Mouse (Mus musculus): ENCODE results near the gene Itih2. TPM values are rescaled to one million over a fixed set of nuclear protein-coding genes. Genes with fewer than 3 reads are reported as not detected.

The Itih2 gene
- polyA plus RNA-seq, 1 experiment from 2014 or later = 0.58 TPM

DNA sequence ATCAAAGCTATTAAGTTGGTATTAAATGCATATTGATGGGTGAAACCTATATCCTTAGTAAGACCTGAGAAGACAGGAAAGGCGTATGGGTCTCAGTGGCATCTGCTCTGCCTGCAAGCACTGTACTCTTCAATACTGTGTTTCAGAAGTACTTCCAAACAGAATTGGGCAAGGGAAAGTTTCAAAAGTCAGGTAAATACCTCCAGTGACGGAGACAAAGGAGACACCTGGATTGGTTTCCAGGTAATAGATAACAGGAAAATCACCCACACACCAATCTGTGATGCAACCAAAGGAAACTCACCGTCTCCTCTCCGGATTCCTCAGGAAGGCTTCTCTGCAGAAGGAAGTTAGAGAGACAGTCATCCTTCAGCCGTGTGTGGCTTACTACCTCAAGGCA lies 3.7 kb downstream of the Itih2 start:
- no peaks in the 10 kb centered on the region for H3K9me3 ChIP-seq (replicated peaks; ENCODE audit: control insufficient read depth, low read length)
- no peak for ATAC-seq (replicated peaks; ENCODE audit: extremely low read depth, insufficient read depth, low FRiP score)
- 80% methylated on average over 5 of the region's 5 CpGs for WGBS

DNA sequence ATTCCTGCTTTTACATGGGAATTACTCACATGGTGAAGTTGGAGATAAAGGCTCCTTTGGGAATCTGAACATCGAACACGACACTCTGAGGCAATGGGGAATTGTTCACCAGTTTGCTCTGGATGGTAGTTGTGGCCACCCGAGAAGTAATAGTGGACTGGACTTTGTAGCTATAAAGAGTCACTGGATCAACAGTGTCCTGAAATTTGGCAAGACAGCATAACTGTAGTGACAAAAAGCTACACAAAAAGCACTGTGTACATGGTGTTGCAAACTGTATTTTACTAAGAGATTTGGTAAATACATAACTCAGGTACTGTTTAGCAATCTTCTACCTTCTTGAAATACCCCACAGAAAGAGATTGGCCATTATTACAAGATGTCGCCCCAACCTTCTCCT lies 5.1 kb downstream of the Itih2 start:
- no peak for ATAC-seq (replicated peaks; ENCODE audit: extremely low read depth, insufficient read depth, low FRiP score)
- H3K4me2 ChIP-seq (ENCODE audit: low read depth, low read length) = no peak overlapping the region
- H3K4me1 ChIP-seq (ENCODE audit: control insufficient read depth, insufficient read depth, low read length) = no peaks in the 10 kb centered on the region
- no peak overlapping the region for H3K4me3 ChIP-seq (ENCODE audit: low read length)
- no peaks in the 10 kb centered on the region for H3K27me3 ChIP-seq (ENCODE audit: control insufficient read depth, insufficient read depth, low read length)
- WGBS = 83% methylated on average over 4 of the region's 4 CpGs
- no peak overlapping the region for H3K9ac ChIP-seq (ENCODE audit: low read length)
- H3K36me3 ChIP-seq (ENCODE audit: control insufficient read depth, insufficient read depth) = no peaks in the 10 kb centered on the region
- H3K27ac ChIP-seq (ENCODE audit: low read length) = no peak overlapping the region
- H3K9me3 ChIP-seq (replicated peaks; ENCODE audit: control insufficient read depth, low read length) = no peaks in the 10 kb centered on the region

More for the DNA sequence above, 3.7 kb downstream of the Itih2 start:
- no peaks in the 10 kb centered on the region for H3K27me3 ChIP-seq (ENCODE audit: control insufficient read depth, insufficient read depth, low read length)
- no peak overlapping the region for H3K9ac ChIP-seq (ENCODE audit: low read length)
- H3K4me3 ChIP-seq (ENCODE audit: low read length) = no peak overlapping the region
- H3K27ac ChIP-seq (ENCODE audit: low read length) = no peak overlapping the region
- H3K4me1 ChIP-seq (ENCODE audit: control insufficient read depth, insufficient read depth, low read length) = no peaks in the 10 kb centered on the region
- H3K4me2 ChIP-seq (ENCODE audit: low read depth, low read length) = no peak overlapping the region
- no peaks in the 10 kb centered on the region for H3K36me3 ChIP-seq (ENCODE audit: control insufficient read depth, insufficient read depth)

DNA sequence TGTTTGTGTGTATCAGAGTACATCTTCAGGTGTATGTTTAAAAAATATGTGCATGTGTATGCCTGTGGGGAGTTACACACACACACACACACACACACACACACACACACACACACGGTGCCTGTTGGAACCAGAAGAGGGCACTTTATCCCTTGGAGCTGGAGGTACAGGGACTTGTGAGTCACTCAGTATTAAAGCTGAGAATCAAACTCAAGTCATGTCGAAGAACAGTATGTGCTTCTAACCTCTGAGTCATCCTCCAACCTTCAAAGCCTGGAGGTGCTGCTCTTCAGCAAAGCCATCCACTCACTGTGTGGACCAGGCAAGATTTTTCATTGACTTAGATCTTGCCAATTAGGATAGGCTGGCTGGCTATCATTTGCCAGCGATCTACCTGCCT lies 9.4 kb downstream of the Itih2 start:
- ATAC-seq (replicated peaks; ENCODE audit: extremely low read depth, insufficient read depth, low FRiP score) = no peak
- Histone ChIP-seq H3K4me1 (ENCODE audit: control insufficient read depth, insufficient read depth, low read length) (no peaks in the 10 kb centered on the region), H3K27me3 (ENCODE audit: control insufficient read depth, insufficient read depth, low read length) (no peaks in the 10 kb centered on the region), H3K9me3 (replicated peaks; ENCODE audit: control insufficient read depth, low read length) (no peaks in the 10 kb centered on the region), H3K4me3 (ENCODE audit: low read length) (no peak overlapping the region), H3K4me2 (ENCODE audit: low read depth, low read length) (no peak overlapping the region), H3K9ac (ENCODE audit: low read length) (no peak overlapping the region), H3K36me3 (ENCODE audit: control insufficient read depth, insufficient read depth) (no peaks in the 10 kb centered on the region), H3K27ac (ENCODE audit: low read length) (no peak overlapping the region)
- WGBS = 65% methylated on average over 3 of the region's 3 CpGs

DNA sequence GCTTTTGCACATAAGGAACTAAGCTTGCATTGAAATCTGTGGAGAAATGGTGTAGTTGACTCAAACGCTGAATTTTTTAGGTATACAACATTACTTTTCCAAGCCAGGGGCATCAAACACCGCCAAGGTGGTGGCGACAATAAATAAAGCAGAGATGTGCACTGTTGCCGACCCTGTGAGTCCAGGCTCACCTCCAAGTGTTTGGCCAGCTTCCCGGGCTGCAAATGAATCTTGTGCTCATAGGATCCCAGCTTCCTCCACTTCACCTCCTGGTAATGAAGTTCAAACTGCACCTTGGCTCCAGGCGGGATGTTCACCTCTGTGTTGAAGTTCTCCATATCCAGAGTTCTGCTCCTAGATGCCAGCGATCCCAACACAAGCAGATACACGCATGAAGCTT lies 11.9 kb downstream of the Itih2 start:
- H3K9ac ChIP-seq (ENCODE audit: low read length) = no peak overlapping the region
- H3K27ac ChIP-seq (ENCODE audit: low read length) = no peak overlapping the region
- WGBS = 78% methylated on average over 8 of the region's 8 CpGs
- no peak overlapping the region for H3K4me2 ChIP-seq (ENCODE audit: low read depth, low read length)
- H3K36me3 ChIP-seq (ENCODE audit: control insufficient read depth, insufficient read depth) = no peaks in the 10 kb centered on the region
- H3K27me3 ChIP-seq (ENCODE audit: control insufficient read depth, insufficient read depth, low read length) = no peaks in the 10 kb centered on the region
- no peak for ATAC-seq (replicated peaks; ENCODE audit: extremely low read depth, insufficient read depth, low FRiP score)
- H3K4me1 ChIP-seq (ENCODE audit: control insufficient read depth, insufficient read depth, low read length) = no peaks in the 10 kb centered on the region
- H3K4me3 ChIP-seq (ENCODE audit: low read length) = no peak overlapping the region
- no peaks in the 10 kb centered on the region for H3K9me3 ChIP-seq (replicated peaks; ENCODE audit: control insufficient read depth, low read length)

DNA sequence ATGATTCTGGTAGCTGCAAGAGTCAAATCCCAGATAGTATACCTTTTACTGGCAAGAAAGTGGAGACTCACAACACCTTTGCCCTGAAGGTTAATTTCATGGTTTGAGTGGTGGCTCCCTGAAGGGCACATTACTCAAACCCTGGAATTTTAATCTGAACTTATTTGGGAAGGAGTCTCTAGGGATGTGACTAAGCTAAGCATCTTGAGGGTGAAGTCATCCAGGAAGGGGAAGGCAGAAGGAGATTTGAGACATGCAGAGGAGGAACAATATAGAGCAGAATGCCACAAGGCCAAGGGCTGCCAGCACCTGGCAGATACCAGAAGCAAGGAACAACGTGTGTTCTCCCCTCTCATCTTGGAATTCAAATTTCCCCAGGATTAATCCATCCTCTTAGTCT lies 12.4 kb downstream of the Itih2 start:
- no peaks in the 10 kb centered on the region for H3K4me1 ChIP-seq (ENCODE audit: control insufficient read depth, insufficient read depth, low read length)
- H3K27ac ChIP-seq (ENCODE audit: low read length) = no peak overlapping the region
- no peak overlapping the region for H3K4me2 ChIP-seq (ENCODE audit: low read depth, low read length)
- no peak for ATAC-seq (replicated peaks; ENCODE audit: extremely low read depth, insufficient read depth, low FRiP score)
- no peak overlapping the region for H3K9ac ChIP-seq (ENCODE audit: low read length)
- WGBS = 46% methylated on average over 1 of the region's 1 CpGs
- H3K27me3 ChIP-seq (ENCODE audit: control insufficient read depth, insufficient read depth, low read length) = no peaks in the 10 kb centered on the region
- no peaks in the 10 kb centered on the region for H3K9me3 ChIP-seq (replicated peaks; ENCODE audit: control insufficient read depth, low read length)
- no peak overlapping the region for H3K4me3 ChIP-seq (ENCODE audit: low read length)
- H3K36me3 ChIP-seq (ENCODE audit: control insufficient read depth, insufficient read depth) = no peaks in the 10 kb centered on the region

DNA sequence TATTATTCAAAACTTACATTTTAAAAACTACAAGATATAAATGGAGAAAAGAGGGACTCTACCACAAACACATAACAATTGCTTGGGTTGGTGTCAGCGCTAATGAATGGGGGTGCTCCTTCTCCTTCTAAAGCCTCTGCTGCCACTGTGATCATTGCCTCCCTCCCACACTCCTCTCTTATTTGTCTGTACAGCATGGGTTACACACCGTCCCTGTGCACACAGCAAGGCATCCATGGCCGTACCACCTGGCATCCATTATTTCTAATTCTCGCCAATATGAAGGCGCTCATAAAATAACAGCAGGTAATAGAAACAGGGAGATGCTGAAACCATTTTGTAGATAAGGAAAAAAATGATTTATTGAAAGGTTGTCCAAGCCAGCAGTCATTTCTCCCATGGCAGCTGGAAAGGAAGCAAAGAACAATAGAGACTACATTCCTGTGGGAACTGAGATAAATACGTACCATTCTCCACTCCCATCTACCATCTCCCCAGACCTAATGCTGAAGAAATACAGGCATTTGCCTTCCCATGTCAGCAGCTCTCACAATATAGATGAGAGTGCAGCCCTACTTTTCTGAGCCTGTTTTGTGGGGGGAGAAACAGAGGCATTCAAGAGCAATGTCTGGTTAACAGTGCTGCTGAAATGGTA lies 22.5 kb downstream of the Itih2 start:
- Histone ChIP-seq H3K9me3 (replicated peaks; ENCODE audit: control insufficient read depth, low read length) (no peaks in the 10 kb centered on the region), H3K4me1 (ENCODE audit: control insufficient read depth, insufficient read depth, low read length) (no peaks in the 10 kb centered on the region), H3K36me3 (ENCODE audit: control insufficient read depth, insufficient read depth) (no peaks in the 10 kb centered on the region), H3K4me2 (ENCODE audit: low read depth, low read length) (no peak overlapping the region), H3K4me3 (ENCODE audit: low read length) (no peak overlapping the region), H3K27me3 (ENCODE audit: control insufficient read depth, insufficient read depth, low read length) (no peaks in the 10 kb centered on the region), H3K9ac (ENCODE audit: low read length) (no peak overlapping the region), H3K27ac (ENCODE audit: low read length) (no peak overlapping the region)
- no peak for ATAC-seq (replicated peaks; ENCODE audit: extremely low read depth, insufficient read depth, low FRiP score)
- 63% methylated on average over 6 of the region's 6 CpGs for WGBS

DNA sequence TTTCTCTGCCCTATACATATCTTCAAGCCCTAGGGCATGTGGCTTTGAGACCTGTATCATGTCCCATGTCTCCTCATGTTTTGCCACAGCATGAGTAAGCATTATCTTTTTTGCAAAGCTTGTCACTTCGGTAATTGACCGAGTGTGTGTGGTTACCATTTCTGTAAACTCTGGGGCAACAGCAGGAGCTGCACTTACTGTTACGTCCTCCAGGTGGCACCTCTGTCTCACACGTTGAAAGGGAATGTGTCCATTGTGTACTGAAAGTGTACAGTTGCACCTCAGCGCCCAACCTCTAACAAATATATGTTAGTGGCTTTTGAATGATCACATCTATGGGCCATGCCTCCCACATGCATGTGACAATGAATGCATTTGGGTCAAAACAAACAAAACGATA lies 30.0 kb downstream of the Itih2 start:
- Histone ChIP-seq H3K4me3 (ENCODE audit: low read length) (no peak overlapping the region), H3K4me1 (ENCODE audit: control insufficient read depth, insufficient read depth, low read length) (no peaks in the 10 kb centered on the region), H3K27me3 (ENCODE audit: control insufficient read depth, insufficient read depth, low read length) (no peaks in the 10 kb centered on the region), H3K4me2 (ENCODE audit: low read depth, low read length) (no peak overlapping the region), H3K9ac (ENCODE audit: low read length) (no peak overlapping the region), H3K36me3 (ENCODE audit: control insufficient read depth, insufficient read depth) (no peaks in the 10 kb centered on the region), H3K27ac (ENCODE audit: low read length) (no peak overlapping the region), H3K9me3 (replicated peaks; ENCODE audit: control insufficient read depth, low read length) (no peaks in the 10 kb centered on the region)
- ATAC-seq (replicated peaks; ENCODE audit: extremely low read depth, insufficient read depth, low FRiP score) = no peak
- WGBS = 31% methylated on average over 6 of the region's 6 CpGs

DNA sequence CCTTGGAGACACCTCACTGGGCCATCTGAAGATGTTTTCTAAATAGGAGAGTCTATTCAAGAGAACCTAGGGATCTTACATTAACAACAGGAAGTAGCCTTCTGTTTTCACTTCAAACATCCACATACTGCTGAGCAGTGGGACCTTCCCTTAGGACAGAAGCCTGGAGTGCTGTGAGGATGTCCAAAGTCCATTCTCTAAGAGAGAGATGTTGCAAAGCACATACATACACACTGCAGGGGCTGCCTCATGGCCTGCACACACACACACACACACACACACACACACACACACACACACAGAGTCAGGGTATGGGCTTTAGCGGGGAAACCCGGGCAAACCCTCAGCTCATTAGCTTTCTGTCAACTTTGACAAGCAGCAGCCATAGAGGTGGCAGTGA lies 30.7 kb downstream of the Itih2 start:
- no peaks in the 10 kb centered on the region for H3K36me3 ChIP-seq (ENCODE audit: control insufficient read depth, insufficient read depth)
- H3K27me3 ChIP-seq (ENCODE audit: control insufficient read depth, insufficient read depth, low read length) = no peaks in the 10 kb centered on the region
- H3K4me2 ChIP-seq (ENCODE audit: low read depth, low read length) = no peak overlapping the region
- no peaks in the 10 kb centered on the region for H3K4me1 ChIP-seq (ENCODE audit: control insufficient read depth, insufficient read depth, low read length)
- 60% methylated on average over 2 of the region's 2 CpGs for WGBS
- no peak overlapping the region for H3K9ac ChIP-seq (ENCODE audit: low read length)
- no peak overlapping the region for H3K27ac ChIP-seq (ENCODE audit: low read length)
- no peak for ATAC-seq (replicated peaks; ENCODE audit: extremely low read depth, insufficient read depth, low FRiP score)
- no peaks in the 10 kb centered on the region for H3K9me3 ChIP-seq (replicated peaks; ENCODE audit: control insufficient read depth, low read length)
- H3K4me3 ChIP-seq (ENCODE audit: low read length) = no peak overlapping the region

DNA sequence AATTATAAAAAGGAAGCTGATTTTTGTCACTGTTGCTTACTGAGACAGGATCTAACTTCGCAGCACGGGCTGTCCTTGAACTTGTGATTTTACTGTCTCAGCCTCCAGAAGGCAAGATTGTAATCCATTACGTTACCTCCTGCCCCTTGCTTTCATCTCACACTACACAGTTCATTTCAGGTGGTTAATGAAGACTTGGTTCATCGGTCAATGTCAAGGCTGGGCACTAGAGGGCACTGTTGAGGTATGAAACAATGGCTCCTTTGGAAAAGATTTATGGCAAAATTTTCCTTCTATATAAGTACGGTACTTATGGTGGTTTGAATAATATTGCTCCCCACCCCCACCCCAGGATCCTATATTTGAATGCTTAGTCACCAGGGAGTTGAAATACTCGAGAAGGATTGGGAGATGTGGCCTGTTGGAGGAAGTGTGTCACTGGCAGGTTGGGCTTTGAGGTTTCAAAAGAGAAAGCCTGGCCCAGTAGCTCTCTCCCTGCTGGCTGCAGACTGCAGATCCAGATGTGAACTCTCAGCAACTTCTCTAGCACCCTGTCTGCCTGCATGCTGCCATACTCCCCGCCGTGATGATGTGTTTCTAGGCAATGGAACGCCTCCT lies 32.5 kb downstream of the Itih2 start:
- Histone ChIP-seq H3K9me3 (replicated peaks; ENCODE audit: control insufficient read depth, low read length) (no peaks in the 10 kb centered on the region), H3K27ac (ENCODE audit: low read length) (no peak overlapping the region), H3K4me3 (ENCODE audit: low read length) (no peak overlapping the region), H3K9ac (ENCODE audit: low read length) (no peak overlapping the region), H3K36me3 (ENCODE audit: control insufficient read depth, insufficient read depth) (no peaks in the 10 kb centered on the region), H3K27me3 (ENCODE audit: control insufficient read depth, insufficient read depth, low read length) (no peaks in the 10 kb centered on the region), H3K4me1 (ENCODE audit: control insufficient read depth, insufficient read depth, low read length) (no peaks in the 10 kb centered on the region), H3K4me2 (ENCODE audit: low read depth, low read length) (no peak overlapping the region)
- 30% methylated on average over 9 of the region's 9 CpGs for WGBS
- no peak for ATAC-seq (replicated peaks; ENCODE audit: extremely low read depth, insufficient read depth, low FRiP score)
